Mouse (Mus musculus) MEL (cell line): ENCODE measurements around the gene Higd1a. TPM values are rescaled to one million over a fixed set of nuclear protein-coding genes. Genes with fewer than 3 reads are reported as not detected.

ENCODE experiments used
- DNase-seq: peaks from one replicate; pipeline ENCODE4 v3.0.0; 2011; ENCODE audit warnings: low read depth, low spot score
- H3K27ac ChIP-seq: 2 replicates; pipeline ENCODE4 v1.5.1; 2012; ENCODE audit warnings: low read depth, mild to moderate bottlenecking, control low read depth, low read length, moderate library complexity; ENCODE audit not compliant: control insufficient read depth
- H3K27me3 ChIP-seq, 2 experiments: fragments of 150-350 bp in 1 of 2; sonication (generic) in 1 of 2; 2 replicates each; pipeline ENCODE4 v1.6.1; 2012; ENCODE audit warnings: low read length in 2 of 2, mild to moderate bottlenecking in 2 of 2, improper control_type of control experiment in 1 of 2, moderate library complexity in 1 of 2; ENCODE audit not compliant: insufficient read depth in 2 of 2, control insufficient read depth in 1 of 2
- H3K36me3 ChIP-seq, 2 experiments: 2 replicates each; pipeline ENCODE4 v1.6.1; 2012 to 2014; ENCODE audit warnings: low read length in 2 of 2, improper control_type of control experiment in 1 of 2, inconsistent platforms in 1 of 2, mild to moderate bottlenecking in 1 of 2; ENCODE audit not compliant: insufficient read depth in 2 of 2, control insufficient read depth in 1 of 2
- H3K4me1 ChIP-seq, 2 experiments: fragments of 150-350 bp in 1 of 2; sonication (generic) in 1 of 2; 2 replicates each; pipeline ENCODE4 v1.6.1; 2012; ENCODE audit warnings: low read length in 2 of 2, improper control_type of control experiment in 1 of 2, mild to moderate bottlenecking in 1 of 2; ENCODE audit not compliant: insufficient read depth in 2 of 2, control insufficient read depth in 1 of 2
- H3K4me3 ChIP-seq, 2 experiments: fragments of 150-350 bp in 1 of 2; sonication (generic) in 1 of 2; 2 replicates each; pipeline ENCODE4 v1.5.1; 2012; ENCODE audit warnings: low read depth in 2 of 2, low read length in 2 of 2, mild to moderate bottlenecking in 2 of 2, moderate library complexity in 2 of 2, control low read depth in 1 of 2, improper control_type of control experiment in 1 of 2; ENCODE audit not compliant: control insufficient read depth in 1 of 2, insufficient read depth in 1 of 2
- H3K79me2 ChIP-seq: 2 replicates; pipeline ENCODE4 v1.6.1; 2012; ENCODE audit warnings: mild to moderate bottlenecking, low read length, moderate library complexity; ENCODE audit not compliant: control insufficient read depth, poor library complexity, insufficient read depth
- H3K9ac ChIP-seq: 2 replicates; pipeline ENCODE4 v1.6.1; 2012; ENCODE audit warnings: low read depth, mild to moderate bottlenecking, control low read depth, low read length, moderate library complexity; ENCODE audit not compliant: control insufficient read depth, poor library complexity, severe bottlenecking
- H3K9me3 ChIP-seq: fragments of 150-350 bp; sonication (generic); replicated peaks from 2 replicates; pipeline ENCODE4 v1.6.1; 2012; ENCODE audit warnings: mild to moderate bottlenecking, low read length, improper control_type of control experiment, moderate library complexity; ENCODE audit not compliant: insufficient read depth
- CHD1 ChIP-seq: IDR thresholded peaks from 2 replicates; pipeline ENCODE4 v1.6.1; 2012; ENCODE audit warnings: low read depth, mild to moderate bottlenecking, inconsistent platforms, low read length, improper control_type of control experiment
- CHD2 ChIP-seq: IDR thresholded peaks from 2 replicates; pipeline ENCODE4 v1.6.1; 2011; ENCODE audit warnings: low read length, improper control_type of control experiment
- CTCF ChIP-seq, 3 experiments: IDR thresholded peaks in 2 of 3; conservative IDR thresholded peaks in 1 of 3; 2 replicates each; pipeline ENCODE4 v1.5.1; 2011 to 2012; ENCODE audit warnings: low read length in 3 of 3, low read depth in 2 of 3, mild to moderate bottlenecking in 2 of 3, improper control_type of control experiment in 1 of 3, inconsistent platforms in 1 of 3, mixed read lengths in 1 of 3, moderate library complexity in 1 of 3; ENCODE audit not compliant: control insufficient read depth in 1 of 3, insufficient read depth in 1 of 3, poor library complexity in 1 of 3, severe bottlenecking in 1 of 3
- ELF1 ChIP-seq: IDR thresholded peaks from 2 replicates; pipeline ENCODE4 v1.6.1; 2014; ENCODE audit warnings: low read depth, mild to moderate bottlenecking, inconsistent platforms, low read length, improper control_type of control experiment, moderate library complexity
- ETS1 ChIP-seq: IDR thresholded peaks from 2 replicates; pipeline ENCODE4 v1.6.1; 2012; ENCODE audit warnings: low read depth, mild to moderate bottlenecking, inconsistent platforms, low read length, improper control_type of control experiment, moderate library complexity
- GABPA ChIP-seq: IDR thresholded peaks from 2 replicates; pipeline ENCODE4 v1.6.1; 2012; ENCODE audit warnings: low read depth, mild to moderate bottlenecking, inconsistent platforms, low read length, improper control_type of control experiment, moderate library complexity
- GATA1 ChIP-seq: IDR thresholded peaks from 2 replicates; pipeline ENCODE4 v1.6.1; 2011; ENCODE audit warnings: low read depth, low read length, improper control_type of control experiment
- MAFK ChIP-seq: IDR thresholded peaks from 2 replicates; pipeline ENCODE4 v1.6.1; 2011; ENCODE audit warnings: low read depth, mild to moderate bottlenecking, low read length, improper control_type of control experiment, borderline replicate concordance
- MAZ ChIP-seq: IDR thresholded peaks from 2 replicates; pipeline ENCODE4 v1.6.1; 2012; ENCODE audit warnings: low read depth, mild to moderate bottlenecking, inconsistent platforms, low read length, improper control_type of control experiment
- MYC ChIP-seq: IDR thresholded peaks from 2 replicates; pipeline ENCODE4 v1.6.1; 2011; ENCODE audit warnings: low read depth, mild to moderate bottlenecking, low read length, improper control_type of control experiment, moderate library complexity
- POLR2AphosphoS2 ChIP-seq: IDR thresholded peaks from 2 replicates; pipeline ENCODE4 v1.6.1; 2011; ENCODE audit warnings: low read length, improper control_type of control experiment
- RCOR1 ChIP-seq: IDR thresholded peaks from 2 replicates; pipeline ENCODE4 v1.6.1; 2012; ENCODE audit warnings: low read depth, mild to moderate bottlenecking, inconsistent platforms, low read length, improper control_type of control experiment
- TBP ChIP-seq: IDR thresholded peaks from 2 replicates; pipeline ENCODE4 v1.8.0; 2011; ENCODE audit warnings: low read depth, low read length, improper control_type of control experiment
- TCF12 ChIP-seq: IDR thresholded peaks from 2 replicates; pipeline ENCODE4 v1.6.1; 2014; ENCODE audit warnings: low read depth, mild to moderate bottlenecking, inconsistent platforms, low read length, improper control_type of control experiment, moderate library complexity
- UBTF ChIP-seq: IDR thresholded peaks from 2 replicates; pipeline ENCODE4 v1.6.1; 2012; ENCODE audit warnings: low read depth, mild to moderate bottlenecking, inconsistent platforms, low read length, improper control_type of control experiment, moderate library complexity, borderline replicate concordance; ENCODE audit not compliant: insufficient read depth
- USF2 ChIP-seq, 2 experiments: IDR thresholded peaks; 2 replicates each; pipeline ENCODE4 v1.6.1; 2011 to 2012; ENCODE audit warnings: improper control_type of control experiment in 2 of 2, low read length in 2 of 2, borderline replicate concordance in 1 of 2, inconsistent platforms in 1 of 2, low read depth in 1 of 2, mild to moderate bottlenecking in 1 of 2; ENCODE audit not compliant: insufficient read depth in 1 of 2
- ZMIZ1 ChIP-seq: IDR thresholded peaks from 2 replicates; pipeline ENCODE4 v1.6.1; 2012; ENCODE audit warnings: low read depth, mild to moderate bottlenecking, inconsistent platforms, low read length, improper control_type of control experiment, moderate library complexity
- ZNF384 ChIP-seq: IDR thresholded peaks from 2 replicates; pipeline ENCODE4 v1.6.1; 2012; ENCODE audit warnings: low read depth, mild to moderate bottlenecking, inconsistent platforms, low read length, improper control_type of control experiment
- polyA plus RNA-seq, 2 experiments: library from polyadenylated mRNA; stranded (reverse) in 1 of 2; unstranded in 1 of 2; fragments of >175 nt in 1 of 2; fragments of >200 nt in 1 of 2; gene quantifications; 2 replicates each; pipeline versions ENCODE4 v1.2.1 to v1.2.4; 2012; ENCODE audit warnings: low replicate concordance in 2 of 2, low read depth in 1 of 2; ENCODE audit not compliant: insufficient read length in 2 of 2, insufficient read depth in 1 of 2, missing spikeins in 1 of 2
- total RNA-seq: library from RNA; depleted of rRNA; stranded (reverse); fragments of 300-350 nt; gene quantifications from 2 replicates; pipeline ENCODE4 v1.2.3, GENCODE M21; 2012

The Higd1a gene
- total and polyA plus RNA-seq, 3 experiments, result 142 to 177 TPM; not detected in 1

- Histone ChIP-seq H3K36me3 (no peaks in the 10 kb centered on the region), H3K4me3 (no peak overlapping the region), H3K27ac (no peak overlapping the region), H3K4me1 (no peaks in the 10 kb centered on the region), H3K9ac (no peak overlapping the region), H3K27me3 (peaks cover 0 to 2% of the 10 kb centered on the region in 2 experiments; a peak in 1 of 4 replicates), H3K79me2 (no peaks in the 10 kb centered on the region; the same call in 1 of the 2 replicates), H3K9me3 (no peaks in the 10 kb centered on the region)
- TF ChIP-seq CHD1, result no peak
- TF ChIP-seq ZMIZ1, result no peak
- no peak for TF ChIP-seq ZNF384
- DNase-seq, result no peak
Measured at GRCm38 (mm10) chr9:121901710-121902700, 43.8 kb upstream of the Higd1a start.

- DNase-seq, result no peak
- H3K36me3 ChIP-seq, result no peaks in the 10 kb centered on the region
- H3K4me1 ChIP-seq, result no peaks in the 10 kb centered on the region
Measured at GRCm38 (mm10) chr9:121900282-121900855, 42.2 kb upstream of the Higd1a start.

GRCm38 (mm10) chr9:121899306-121899705 is 41.1 kb upstream of the Higd1a start:
- H3K4me1 ChIP-seq, result no peaks in the 10 kb centered on the region

More at GRCm38 (mm10) chr9:121900282-121900855, 42.2 kb upstream of the Higd1a start:
- TF ChIP-seq POLR2AphosphoS2 (no peak), TBP (no peak), TCF12 (no peak), MAZ (no peak), CHD1 (no peak), CTCF (IDR thresholded peaks at IDR 0.05 in 2 of 3, conservative IDR thresholded peaks at IDR 0.05 in 1 of 3; ENCODE audit: control insufficient read depth in 1 of 3, insufficient read depth in 1 of 3, low read depth in 2 of 3, low read length in 3 of 3, poor library complexity in 1 of 3, severe bottlenecking in 1 of 3) (no peak), MAFK (no peak), ELF1 (no peak), GABPA (no peak), RCOR1 (no peak), CHD2 (no peak), GATA1 (no peak)
- H3K4me3 ChIP-seq, result no peak overlapping the region
- H3K27me3 ChIP-seq, result peaks cover 0 to 2% of the 10 kb centered on the region in 2 experiments; a peak in 1 of 4 replicates
- H3K27ac ChIP-seq, result no peak overlapping the region
- no peak overlapping the region for H3K9ac ChIP-seq
- no peaks in the 10 kb centered on the region for H3K9me3 ChIP-seq
- no peaks in the 10 kb centered on the region; the same call in 1 of the 2 replicates for H3K79me2 ChIP-seq

More at GRCm38 (mm10) chr9:121899306-121899705, 41.1 kb upstream of the Higd1a start:
- Histone ChIP-seq H3K27ac (no peak overlapping the region), H3K27me3 (peaks cover 0 to 1% of the 10 kb centered on the region in 2 experiments; a peak in 1 of 4 replicates), H3K36me3 (no peaks in the 10 kb centered on the region), H3K9ac (no peak overlapping the region), H3K4me3 (no peak overlapping the region)
- DNase-seq, result no peak
- TF ChIP-seq ZMIZ1 (no peak), CHD1 (no peak), USF2 (IDR thresholded peaks at IDR 0.05; ENCODE audit: borderline replicate concordance in 1 of 2, insufficient read depth in 1 of 2, low read depth in 1 of 2, low read length in 2 of 2) (no peak), MYC (no peak), UBTF (no peak), ETS1 (no peak)
- TF ChIP-seq, all 39 proteins: peak for 0
- H3K79me2 ChIP-seq, result no peaks in the 10 kb centered on the region
- H3K9me3 ChIP-seq, result no peaks in the 10 kb centered on the region
